Mouse (Mus musculus) thymus, postnatal 0 days (tissue): ENCODE measurements around the gene Rab5if. TPM values are rescaled to one million over a fixed set of nuclear protein-coding genes. Genes with fewer than 3 reads are reported as not detected.
"Not testable (repeated sequence)": the region's sequence is repeated elsewhere in the genome, so short reads cannot be mapped to it uniquely, and the experiment has no call there.

Experiments used
- DNase-seq: peaks from one replicate; pipeline ENCODE4 v3.0.0-alpha.2; 2015; ENCODE audit warnings: low spot score
- polyA plus RNA-seq: library from polyadenylated mRNA; unstranded; fragments of >200 nt; fragmentation: Nextera tagmentation; extraction: Ambion mirVana; gene quantifications from 2 replicates; pipeline ENCODE4 v1.2.1, GENCODE M21; 2015

Rab5if gene
- 178 and 179 TPM in 2 replicates for polyA plus RNA-seq

GRCm38 (mm10) chr2:156862772-156863486 is at the start of gene Rab5if:
Gene Rab5if (plus strand): TSS chr2:156863128.
- peak; percentile 98 for DNase-seq

- no peak for DNase-seq
These were observed 48.6 kb upstream of the Rab5if start for GRCm38 (mm10) chr2:156814344-156814801.

GRCm38 (mm10) chr2:156814893-156815292 is 48.0 kb upstream of the Rab5if start:
- DNase-seq: no peak

- DNase-seq: no peak
These were observed 47.5 kb upstream of the Rab5if start for GRCm38 (mm10) chr2:156815412-156815811.

GRCm38 (mm10) chr2:156816116-156816515 is 46.8 kb upstream of the Rab5if start:
- DNase-seq: no peak

GRCm38 (mm10) chr2:156825128-156825527 is 37.8 kb upstream of the Rab5if start:
- not testable (repeated sequence) for DNase-seq

GRCm38 (mm10) chr2:156834336-156834735 is 28.6 kb upstream of the Rab5if start:
- DNase-seq: no peak

- DNase-seq: no peak
These were observed 24.1 kb upstream of the Rab5if start for GRCm38 (mm10) chr2:156838839-156839238.

- peak; percentile 94 for DNase-seq
These were observed 23.4 kb upstream of the Rab5if start, which contains the start of gene Tgif2 for GRCm38 (mm10) chr2:156839319-156840191. Gene Tgif2 (plus strand): TSS chr2:156840007.

- DNase-seq: no peak
These were observed 22.5 kb upstream of the Rab5if start for GRCm38 (mm10) chr2:156840301-156841027.

- DNase-seq: peak; percentile 71
These were observed 21.7 kb upstream of the Rab5if start for GRCm38 (mm10) chr2:156841028-156841840.

- peak; percentile 36 for DNase-seq
These were observed 20.9 kb upstream of the Rab5if start for GRCm38 (mm10) chr2:156841841-156842706.

- DNase-seq: no peak
These were observed 20.2 kb upstream of the Rab5if start for GRCm38 (mm10) chr2:156842711-156843110.

- DNase-seq: no peak
These were observed 19.6 kb upstream of the Rab5if start for GRCm38 (mm10) chr2:156843331-156843730.

GRCm38 (mm10) chr2:156844715-156845114 is 18.2 kb upstream of the Rab5if start:
- no peak for DNase-seq

- no peak for DNase-seq
These were observed 15.3 kb upstream of the Rab5if start for GRCm38 (mm10) chr2:156847653-156848052.

GRCm38 (mm10) chr2:156848526-156849182 is 14.3 kb upstream of the Rab5if start:
- DNase-seq: no peak

GRCm38 (mm10) chr2:156850505-156850904 is 12.4 kb upstream of the Rab5if start:
- DNase-seq: no peak

- not testable (repeated sequence) for DNase-seq
These were observed 9.3 kb upstream of the Rab5if start for GRCm38 (mm10) chr2:156853584-156853983.
